Mouse (Mus musculus): Measurements from ENCODE around the gene Plekhg2. TPM values are rescaled to one million over a fixed set of nuclear protein-coding genes. Genes with fewer than 3 reads are reported as not detected.

Plekhg2 gene
- polyA plus RNA-seq, 1 experiment from 2014 or later, result 23.1 TPM

DNA sequence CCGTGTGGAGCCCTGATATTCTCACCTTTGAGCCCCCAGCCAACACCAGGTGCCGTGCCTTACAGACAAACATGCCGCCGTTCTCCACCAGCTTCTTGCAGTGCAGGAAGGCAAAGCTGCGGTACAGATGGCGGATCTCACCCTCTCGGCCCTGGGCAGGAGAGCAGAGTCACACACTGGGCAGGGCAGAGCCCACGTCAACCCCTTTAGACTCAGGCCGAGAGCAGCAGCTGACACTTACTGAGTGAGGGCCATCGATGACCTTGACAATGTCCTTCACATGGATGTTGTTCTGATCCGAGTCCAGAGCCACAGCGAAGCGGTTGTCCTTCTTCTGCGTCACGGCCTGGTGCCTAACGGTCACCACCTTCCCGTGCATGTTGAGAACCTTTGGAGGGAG is 53.7 kb downstream of the Plekhg2 start:
- Histone ChIP-seq H3K9me3 (replicated peaks; ENCODE audit: control insufficient read depth, low read length, poor library complexity, severe bottlenecking) (no peaks in the 10 kb centered on the region), H3K36me3 (ENCODE audit: control insufficient read depth, insufficient read depth, low read length) (peaks cover 80% of the 10 kb centered on the region), H3K4me2 (ENCODE audit: low read length) (no peak overlapping the region), H3K9ac (ENCODE audit: low read depth, low read length) (no peak overlapping the region), H3K4me3 (ENCODE audit: low read depth, low read length) (no peak overlapping the region), H3K27me3 (ENCODE audit: control insufficient read depth, insufficient read depth, low read depth, low read length) (no peaks in the 10 kb centered on the region), H3K4me1 (ENCODE audit: control insufficient read depth, insufficient read depth, low read length) (no peaks in the 10 kb centered on the region), H3K27ac (ENCODE audit: low read length) (no peak overlapping the region)
- WGBS, result 95% methylated on average over 17 of the region's 17 CpGs
- no peak for ATAC-seq

DNA sequence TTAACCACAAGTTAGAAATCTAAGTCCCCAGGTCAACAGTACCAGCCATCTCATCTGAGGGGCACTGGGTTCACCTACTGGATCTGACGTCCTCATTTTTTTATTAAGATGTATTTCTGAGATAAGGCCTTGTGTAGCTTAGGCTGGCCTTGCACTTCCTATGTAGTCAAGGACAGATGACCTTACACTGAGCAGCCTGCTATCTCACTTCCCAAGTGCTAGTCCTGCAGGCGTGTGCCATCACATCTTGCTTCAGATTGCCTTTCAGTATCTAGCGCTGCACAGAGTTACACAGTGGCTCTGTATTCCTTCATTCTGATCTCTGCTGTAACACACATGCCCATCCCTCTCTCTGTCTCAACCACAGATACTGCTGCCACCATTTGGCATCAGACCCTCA is 54.4 kb downstream of the Plekhg2 start:
- no peaks in the 10 kb centered on the region for H3K27me3 ChIP-seq (ENCODE audit: control insufficient read depth, insufficient read depth, low read depth, low read length)
- no peaks in the 10 kb centered on the region for H3K4me1 ChIP-seq (ENCODE audit: control insufficient read depth, insufficient read depth, low read length)
- H3K4me3 ChIP-seq (ENCODE audit: low read depth, low read length), result no peak overlapping the region
- no peak overlapping the region for H3K9ac ChIP-seq (ENCODE audit: low read depth, low read length)
- peaks cover 73% of the 10 kb centered on the region for H3K36me3 ChIP-seq (ENCODE audit: control insufficient read depth, insufficient read depth, low read length)
- no peak for ATAC-seq
- no peak overlapping the region for H3K27ac ChIP-seq (ENCODE audit: low read length)
- 89% methylated on average over 3 of the region's 3 CpGs for WGBS
- H3K9me3 ChIP-seq (replicated peaks; ENCODE audit: control insufficient read depth, low read length, poor library complexity, severe bottlenecking), result no peaks in the 10 kb centered on the region
- H3K4me2 ChIP-seq (ENCODE audit: low read length), result no peak overlapping the region

DNA sequence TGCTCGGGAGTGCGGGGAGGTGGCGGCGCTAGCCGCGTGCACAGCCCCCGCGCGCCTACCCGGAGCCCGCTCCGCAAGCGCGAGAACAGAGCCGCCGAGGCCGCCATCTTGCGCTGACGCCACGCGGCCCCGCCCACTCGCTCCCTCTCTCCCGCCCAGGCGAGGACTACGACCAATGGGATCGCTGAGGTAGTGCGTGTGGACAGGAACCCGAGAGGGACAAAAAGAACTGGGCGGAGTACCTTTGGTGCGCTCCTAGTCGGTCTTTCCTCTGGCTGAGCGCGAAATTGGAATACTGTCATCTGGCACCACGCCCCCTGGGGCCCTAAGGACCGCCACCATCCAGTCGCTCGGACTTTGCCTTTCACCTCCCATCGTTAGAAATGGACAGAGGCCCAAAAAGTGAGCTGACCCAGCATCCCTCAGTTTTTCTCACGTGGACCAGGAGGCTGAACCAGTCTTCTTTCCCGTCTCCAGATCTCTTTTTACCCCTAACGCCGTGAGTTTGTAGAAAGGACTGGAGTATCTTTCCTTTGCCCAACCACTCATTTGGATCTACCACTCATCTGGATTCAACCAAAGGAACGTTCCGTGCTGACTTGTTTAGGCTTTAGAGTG is 60.4 kb downstream of the Plekhg2 start, which contains the start of gene Timm50:
Timm50 (minus strand) TSS at position 147 of the 618 bp plus-strand sequence.
- under 1% methylated on average over 35 of the region's 45 CpGs for WGBS
- Histone ChIP-seq H3K4me3 (ENCODE audit: low read depth, low read length) (peak within 1 kb of the TSS; percentile 87), H3K9ac (ENCODE audit: low read depth, low read length) (peak within 1 kb of the TSS; percentile 90), H3K4me1 (ENCODE audit: control insufficient read depth, insufficient read depth, low read length) (peaks cover 9% of the 10 kb centered on the region), H3K27me3 (ENCODE audit: control insufficient read depth, insufficient read depth, low read depth, low read length) (no peaks in the 10 kb centered on the region), H3K36me3 (ENCODE audit: control insufficient read depth, insufficient read depth, low read length) (peaks cover 34% of the 10 kb centered on the region), H3K27ac (ENCODE audit: low read length) (peak within 1 kb of the TSS; percentile 82), H3K9me3 (replicated peaks; ENCODE audit: control insufficient read depth, low read length, poor library complexity, severe bottlenecking) (no peaks in the 10 kb centered on the region), H3K4me2 (ENCODE audit: low read length) (peak within 1 kb of the TSS; percentile 94)
- peak; percentile 97 for ATAC-seq

DNA sequence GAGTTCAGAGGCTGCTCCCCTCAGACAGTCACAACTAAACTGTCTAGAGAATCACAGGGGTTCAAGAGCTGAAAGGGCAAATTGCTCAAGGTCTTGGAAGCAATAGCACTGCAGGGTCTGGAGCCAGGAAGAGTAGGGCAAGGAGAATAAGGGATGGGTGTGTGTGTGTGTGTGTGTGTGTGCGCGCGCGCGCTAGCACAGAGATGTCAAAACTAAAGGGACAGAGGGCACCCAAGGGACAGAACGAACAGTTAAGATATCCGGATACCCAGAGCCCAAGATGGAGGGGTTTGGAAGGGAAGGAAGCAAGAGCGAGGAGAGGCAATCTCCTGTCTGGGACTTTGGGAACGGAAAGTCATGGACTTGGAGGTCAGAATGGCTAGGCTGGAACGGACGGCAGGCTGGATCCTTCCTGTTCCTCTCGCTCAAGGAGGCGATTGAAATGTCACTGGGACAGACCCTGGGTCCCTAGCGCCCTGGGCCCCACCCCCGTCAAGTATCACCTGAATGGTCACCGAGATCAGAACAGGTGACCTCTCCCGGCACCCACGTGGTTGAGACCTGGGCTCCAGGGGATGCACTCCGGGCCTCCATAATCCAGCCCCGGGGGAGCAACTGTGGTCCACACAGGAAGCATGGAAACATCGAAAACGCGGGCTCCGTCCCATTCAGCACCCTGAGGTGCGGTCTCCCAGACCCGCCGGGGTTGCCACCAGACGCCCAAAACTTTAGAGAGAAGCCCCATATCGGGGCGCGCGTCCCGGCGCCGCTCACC is 61.1 kb downstream of the Plekhg2 start:
- no peaks in the 10 kb centered on the region for H3K27me3 ChIP-seq (ENCODE audit: control insufficient read depth, insufficient read depth, low read depth, low read length)
- peaks cover 34% of the 10 kb centered on the region for H3K36me3 ChIP-seq (ENCODE audit: control insufficient read depth, insufficient read depth, low read length)
- peak; percentile 61; the same call in 1 of the 2 replicates for ATAC-seq
- peak overlapping the region; percentile 87 for H3K4me3 ChIP-seq (ENCODE audit: low read depth, low read length)
- peak overlapping the region; percentile 94 for H3K4me2 ChIP-seq (ENCODE audit: low read length)
- WGBS, result 6% methylated on average over 35 of the region's 35 CpGs
- peak overlapping the region; percentile 90 for H3K9ac ChIP-seq (ENCODE audit: low read depth, low read length)
- H3K27ac ChIP-seq (ENCODE audit: low read length), result peak overlapping the region; percentile 82
- peaks cover 9% of the 10 kb centered on the region for H3K4me1 ChIP-seq (ENCODE audit: control insufficient read depth, insufficient read depth, low read length)
- H3K9me3 ChIP-seq (replicated peaks; ENCODE audit: control insufficient read depth, low read length, poor library complexity, severe bottlenecking), result no peaks in the 10 kb centered on the region

DNA sequence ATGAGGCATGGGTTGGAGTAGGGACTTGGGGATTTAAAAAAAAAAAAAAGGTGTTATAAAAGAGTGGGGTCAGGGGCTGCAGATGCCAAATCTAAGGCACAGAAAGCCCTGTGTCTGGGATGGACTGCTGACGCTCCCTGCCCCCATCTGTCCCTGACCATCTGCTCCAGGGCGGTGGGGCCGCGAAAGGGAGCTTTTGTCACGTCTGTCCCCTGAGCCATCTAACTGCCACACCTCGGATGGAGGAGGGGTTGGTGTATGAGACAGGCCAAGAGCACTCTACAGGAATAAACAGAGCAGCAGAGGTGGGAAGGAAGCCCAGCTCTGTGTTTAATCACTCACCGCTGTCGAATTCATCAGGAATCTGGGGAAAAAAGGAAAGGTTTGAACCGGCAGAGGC is 62.7 kb downstream of the Plekhg2 start:
- H3K4me1 ChIP-seq (ENCODE audit: control insufficient read depth, insufficient read depth, low read length), result peaks cover 9% of the 10 kb centered on the region
- no peak overlapping the region for H3K27ac ChIP-seq (ENCODE audit: low read length)
- no peak overlapping the region for H3K9ac ChIP-seq (ENCODE audit: low read depth, low read length)
- H3K36me3 ChIP-seq (ENCODE audit: control insufficient read depth, insufficient read depth, low read length), result peaks cover 31% of the 10 kb centered on the region
- no peak overlapping the region for H3K4me2 ChIP-seq (ENCODE audit: low read length)
- no peak overlapping the region for H3K4me3 ChIP-seq (ENCODE audit: low read depth, low read length)
- ATAC-seq, result no peak
- 41% methylated on average over 9 of the region's 9 CpGs for whole genome bisulfite sequencing
- no peaks in the 10 kb centered on the region for H3K27me3 ChIP-seq (ENCODE audit: control insufficient read depth, insufficient read depth, low read depth, low read length)
- H3K9me3 ChIP-seq (replicated peaks; ENCODE audit: control insufficient read depth, low read length, poor library complexity, severe bottlenecking), result no peaks in the 10 kb centered on the region

Other genes with a start within 250 kb of the Plekhg2 start
- gene 9530053A07Rik, start 243.1 kb downstream of the Plekhg2 start, polyA plus RNA-seq (2015; fragmentation: Nextera tagmentation; extraction: Ambion mirVana), result 0.03 and 0.07 TPM in 2 replicates
- gene Fbl, start 202.9 kb downstream of the Plekhg2 start, polyA plus RNA-seq (2015; fragmentation: Nextera tagmentation; extraction: Ambion mirVana), result 69.8 and 72.4 TPM in 2 replicates
- 10.2 and 12.1 TPM in 2 replicates for gene Dyrk1b, start 193.1 kb downstream of the Plekhg2 start, polyA plus RNA-seq (2015; fragmentation: Nextera tagmentation; extraction: Ambion mirVana)
- 3.5 and 4.3 TPM in 2 replicates for gene Eid2, start 104.7 kb downstream of the Plekhg2 start, polyA plus RNA-seq (2015; fragmentation: Nextera tagmentation; extraction: Ambion mirVana)
- 44.2 and 44.8 TPM in 2 replicates for gene Eid2b, start 94.9 kb downstream of the Plekhg2 start, polyA plus RNA-seq (2015; fragmentation: Nextera tagmentation; extraction: Ambion mirVana)
- 1.2 TPM in 2 replicates for gene Selenov, start 81.4 kb downstream of the Plekhg2 start, polyA plus RNA-seq (2015; fragmentation: Nextera tagmentation; extraction: Ambion mirVana)
- gene Dll3, start 70.4 kb downstream of the Plekhg2 start, polyA plus RNA-seq (2015; fragmentation: Nextera tagmentation; extraction: Ambion mirVana), result 16.3 and 16.5 TPM in 2 replicates
- 119 and 123 TPM in 2 replicates for gene Timm50, start 60.5 kb downstream of the Plekhg2 start, polyA plus RNA-seq (2015; fragmentation: Nextera tagmentation; extraction: Ambion mirVana)
- 108 and 111 TPM in 2 replicates for gene Supt5, start 33.9 kb downstream of the Plekhg2 start, polyA plus RNA-seq (2015; fragmentation: Nextera tagmentation; extraction: Ambion mirVana)
- 414 and 435 TPM in 2 replicates for gene Rps16, start 21.9 kb downstream of the Plekhg2 start, polyA plus RNA-seq (2015; fragmentation: Nextera tagmentation; extraction: Ambion mirVana)
- 2.9 and 3.3 TPM in 2 replicates for gene Zfp36, start 7.7 kb upstream of the Plekhg2 start, polyA plus RNA-seq (2015; fragmentation: Nextera tagmentation; extraction: Ambion mirVana)
- 39.6 and 40.3 TPM in 2 replicates for gene Med29, start 20.1 kb upstream of the Plekhg2 start, polyA plus RNA-seq (2015; fragmentation: Nextera tagmentation; extraction: Ambion mirVana)
- gene Paf1, start 20.4 kb upstream of the Plekhg2 start, polyA plus RNA-seq (2015; fragmentation: Nextera tagmentation; extraction: Ambion mirVana), result 96.1 and 109 TPM in 2 replicates
- 2.8 and 3.5 TPM in 2 replicates for gene Gmfg, start 64.8 kb upstream of the Plekhg2 start, polyA plus RNA-seq (2015; fragmentation: Nextera tagmentation; extraction: Ambion mirVana)
- gene Lrfn1, start 79.4 kb upstream of the Plekhg2 start, polyA plus RNA-seq (2015; fragmentation: Nextera tagmentation; extraction: Ambion mirVana), result 13.9 and 15.0 TPM in 2 replicates
- gene Ifnl2, start 137.9 kb upstream of the Plekhg2 start, polyA plus RNA-seq (2015; fragmentation: Nextera tagmentation; extraction: Ambion mirVana), result not detected in 2 replicates
- not detected in 2 replicates for gene Ifnl3, start 150.2 kb upstream of the Plekhg2 start, polyA plus RNA-seq (2015; fragmentation: Nextera tagmentation; extraction: Ambion mirVana)
- gene Sycn, start 168.3 kb upstream of the Plekhg2 start, polyA plus RNA-seq (2015; fragmentation: Nextera tagmentation; extraction: Ambion mirVana), result not detected in 2 replicates
- 0.15 TPM in 1 of 2 replicates, not detected in the other for gene Nccrp1, start 174.7 kb upstream of the Plekhg2 start, polyA plus RNA-seq (2015; fragmentation: Nextera tagmentation; extraction: Ambion mirVana)
- gene Samd4b, start 225.5 kb upstream of the Plekhg2 start, polyA plus RNA-seq (2015; fragmentation: Nextera tagmentation; extraction: Ambion mirVana), result 20.2 and 20.4 TPM in 2 replicates
- gene Pak4, start 225.6 kb upstream of the Plekhg2 start, polyA plus RNA-seq (2015; fragmentation: Nextera tagmentation; extraction: Ambion mirVana), result 18.1 and 19.1 TPM in 2 replicates

Measured in midbrain, embryonic 16.5 days (tissue).